Mouse (Mus musculus): ENCODE data around the gene Cryz. TPM values are rescaled to one million over a fixed set of nuclear protein-coding genes. Genes with fewer than 3 reads are reported as not detected.

The Cryz gene
- polyA plus RNA-seq, 1 experiment from 2014 or later, result 5.1 TPM

DNA sequence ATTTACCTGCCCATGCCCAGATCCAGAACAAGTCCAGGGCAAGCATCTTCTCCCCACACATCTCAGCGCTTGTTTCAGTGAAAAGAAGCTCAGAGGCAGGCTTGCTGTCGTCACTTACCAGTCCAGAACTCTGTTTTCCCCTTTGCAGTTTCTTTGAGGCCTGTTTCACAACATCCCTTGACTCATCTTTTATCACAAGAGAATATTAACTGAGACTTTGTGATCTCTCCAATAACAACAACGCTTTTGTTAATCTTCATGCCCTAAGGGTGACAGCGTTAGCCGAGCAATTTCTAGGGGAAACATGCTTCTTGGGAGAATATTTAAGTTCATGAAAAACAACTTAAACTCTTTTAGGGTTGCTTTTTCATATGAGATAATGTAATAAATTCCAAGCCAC is 59.2 kb downstream of the Cryz start:
- Histone ChIP-seq H3K27me3 (replicated peaks; ENCODE audit: insufficient read depth, low read length) (0 out of 2 replicates have a peak, but pooled peaks cover 4% of the 10 kb centered on the region), H3K4me2 (replicated peaks; ENCODE audit: low read depth, low read length) (no peak overlapping the region), H3K9me3 (ENCODE audit: low read length) (no peaks in the 10 kb centered on the region), H3K4me1 (ENCODE audit: insufficient read depth, low read depth, low read length) (no peaks in the 10 kb centered on the region), H3K4me3 (ENCODE audit: low read depth, low read length) (no peak overlapping the region), H3K27ac (ENCODE audit: low read length) (no peak overlapping the region), H3K36me3 (ENCODE audit: insufficient read depth, low read length) (no peaks in the 10 kb centered on the region), H3K9ac (replicated peaks; ENCODE audit: low read depth) (no peak overlapping the region)
- DNase-seq (ENCODE audit: low spot score), result no peak
- ATAC-seq, result no peak
- TF ChIP-seq EP300 (IDR thresholded peaks at IDR 0.05), result no peak
- no peak for TF ChIP-seq CTCF (IDR thresholded peaks at IDR 0.05)
- 76% methylated on average over 5 of the region's 5 CpGs for WGBS

DNA sequence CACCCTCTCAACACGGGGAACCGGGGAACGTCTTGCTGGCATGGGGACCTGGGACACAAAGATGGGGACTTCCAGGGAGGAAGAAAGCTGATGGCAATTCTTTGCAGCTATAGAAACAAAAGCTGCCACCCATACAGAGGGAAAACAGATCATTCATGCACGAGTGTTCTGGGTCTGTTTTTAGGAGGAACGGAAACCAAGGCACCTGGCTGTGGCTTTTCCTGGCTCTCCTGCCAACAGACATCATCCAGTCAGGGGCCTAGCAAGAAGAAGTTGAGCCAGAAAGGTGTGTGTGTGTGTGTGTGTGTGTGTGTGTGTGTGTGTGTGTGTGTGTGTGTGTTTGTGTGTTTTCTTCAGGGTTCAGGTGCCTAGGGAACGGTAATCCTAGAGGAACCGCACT is 67.0 kb downstream of the Cryz start, which contains the start of gene Erich3:
Erich3 (plus strand) TSS at position 315 of the 400 bp plus-strand sequence.
- ATAC-seq (no peak), DNase-seq (ENCODE audit: low spot score) (no peak)
- H3K36me3 ChIP-seq (ENCODE audit: insufficient read depth, low read length), result no peaks in the 10 kb centered on the region
- H3K4me1 ChIP-seq (ENCODE audit: insufficient read depth, low read depth, low read length), result no peaks in the 10 kb centered on the region
- no peaks in the 10 kb centered on the region for H3K9me3 ChIP-seq (ENCODE audit: low read length)
- H3K9ac ChIP-seq (replicated peaks; ENCODE audit: low read depth), result no peak within 1 kb of the TSS
- H3K27ac ChIP-seq (ENCODE audit: low read length), result no peak within 1 kb of the TSS
- H3K4me3 ChIP-seq (ENCODE audit: low read depth, low read length), result no peak within 1 kb of the TSS
- peak within 1 kb of the TSS; percentile 27; the same call in 1 of the 2 replicates for H3K4me2 ChIP-seq (replicated peaks; ENCODE audit: low read depth, low read length)
- TF ChIP-seq EP300 (IDR thresholded peaks at IDR 0.05), result no peak
- TF ChIP-seq CTCF (IDR thresholded peaks at IDR 0.05), result no peak
- WGBS, result 22% methylated on average over 7 of the region's 7 CpGs
- 0 out of 2 replicates have a peak, but pooled peaks cover 17% of the 10 kb centered on the region for H3K27me3 ChIP-seq (replicated peaks; ENCODE audit: insufficient read depth, low read length)

DNA sequence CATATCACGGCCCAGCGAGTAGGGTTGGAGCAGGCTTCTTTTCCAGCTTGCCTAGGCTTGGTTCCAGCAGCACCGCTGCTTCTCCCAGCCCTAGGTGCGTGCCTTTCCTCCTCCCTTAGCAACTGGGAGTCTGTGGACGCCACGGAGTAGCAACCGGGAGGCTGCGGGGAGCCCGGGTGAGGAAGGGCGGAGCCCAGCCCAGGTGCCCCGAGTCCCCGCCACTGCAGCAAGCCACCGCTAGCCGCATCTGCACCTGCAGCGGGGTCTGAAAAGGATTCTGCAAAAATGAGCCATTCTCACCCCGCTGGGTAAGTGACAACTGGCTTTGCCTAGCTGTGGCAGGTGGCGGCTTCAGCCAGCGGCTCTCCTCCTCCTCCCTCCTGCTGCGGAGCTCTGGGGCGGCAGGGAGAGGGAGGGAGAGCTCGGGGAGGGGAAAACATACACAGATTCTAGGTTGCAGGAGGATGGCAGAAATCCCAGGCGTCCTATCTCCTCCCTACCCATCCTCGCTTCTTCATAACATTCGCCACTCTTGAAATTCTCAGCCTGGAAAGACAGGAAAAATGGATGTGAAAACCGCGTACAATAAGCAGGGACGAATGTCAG is 67.6 kb downstream of the Cryz start:
- Histone ChIP-seq H3K4me1 (ENCODE audit: insufficient read depth, low read depth, low read length) (no peaks in the 10 kb centered on the region), H3K27ac (ENCODE audit: low read length) (no peak overlapping the region), H3K27me3 (replicated peaks; ENCODE audit: insufficient read depth, low read length) (0 out of 2 replicates have a peak, but pooled peaks cover 17% of the 10 kb centered on the region), H3K9me3 (ENCODE audit: low read length) (no peaks in the 10 kb centered on the region), H3K4me3 (ENCODE audit: low read depth, low read length) (no peak overlapping the region), H3K36me3 (ENCODE audit: insufficient read depth, low read length) (no peaks in the 10 kb centered on the region), H3K9ac (replicated peaks; ENCODE audit: low read depth) (no peak overlapping the region), H3K4me2 (replicated peaks; ENCODE audit: low read depth, low read length) (peak overlapping the region; percentile 27; the same call in 1 of the 2 replicates)
- ATAC-seq (peak; percentile 74), DNase-seq (ENCODE audit: low spot score) (peak; percentile 14)
- TF ChIP-seq EP300 (IDR thresholded peaks at IDR 0.05), result no peak
- WGBS, result 3% methylated on average over 22 of the region's 27 CpGs

DNA sequence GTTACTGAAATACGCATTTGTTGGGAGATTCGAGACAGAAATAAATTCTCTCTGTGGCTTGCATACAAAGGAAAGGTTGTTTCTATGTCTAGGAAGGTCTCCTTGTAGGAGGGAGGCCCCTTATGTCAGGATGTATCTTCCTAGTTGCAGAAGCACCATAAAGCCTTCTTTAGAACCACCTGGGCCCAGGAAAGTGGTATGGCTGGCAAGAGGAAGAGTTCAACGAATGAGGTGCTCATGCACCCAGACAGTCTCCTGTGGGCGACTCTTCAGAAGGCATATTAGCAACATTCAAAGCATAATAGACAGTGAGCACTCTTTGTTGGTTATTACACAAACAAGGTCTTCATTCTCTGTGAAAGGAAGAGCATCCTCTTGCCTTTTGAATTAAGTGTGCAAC is 68.1 kb downstream of the Cryz start:
- 41% methylated on average over 4 of the region's 4 CpGs for WGBS
- no peak for ATAC-seq
- no peak overlapping the region for H3K4me3 ChIP-seq (ENCODE audit: low read depth, low read length)
- no peak for TF ChIP-seq EP300 (IDR thresholded peaks at IDR 0.05)
- TF ChIP-seq CTCF (IDR thresholded peaks at IDR 0.05), result no peak
- 0 out of 2 replicates have a peak, but pooled peaks cover 17% of the 10 kb centered on the region for H3K27me3 ChIP-seq (replicated peaks; ENCODE audit: insufficient read depth, low read length)
- H3K9ac ChIP-seq (replicated peaks; ENCODE audit: low read depth), result no peak overlapping the region
- H3K36me3 ChIP-seq (ENCODE audit: insufficient read depth, low read length), result no peaks in the 10 kb centered on the region
- no peak overlapping the region for H3K4me2 ChIP-seq (replicated peaks; ENCODE audit: low read depth, low read length)
- no peaks in the 10 kb centered on the region for H3K4me1 ChIP-seq (ENCODE audit: insufficient read depth, low read depth, low read length)
- H3K9me3 ChIP-seq (ENCODE audit: low read length), result no peaks in the 10 kb centered on the region
- no peak overlapping the region for H3K27ac ChIP-seq (ENCODE audit: low read length)
- no peak for DNase-seq (ENCODE audit: low spot score)

DNA sequence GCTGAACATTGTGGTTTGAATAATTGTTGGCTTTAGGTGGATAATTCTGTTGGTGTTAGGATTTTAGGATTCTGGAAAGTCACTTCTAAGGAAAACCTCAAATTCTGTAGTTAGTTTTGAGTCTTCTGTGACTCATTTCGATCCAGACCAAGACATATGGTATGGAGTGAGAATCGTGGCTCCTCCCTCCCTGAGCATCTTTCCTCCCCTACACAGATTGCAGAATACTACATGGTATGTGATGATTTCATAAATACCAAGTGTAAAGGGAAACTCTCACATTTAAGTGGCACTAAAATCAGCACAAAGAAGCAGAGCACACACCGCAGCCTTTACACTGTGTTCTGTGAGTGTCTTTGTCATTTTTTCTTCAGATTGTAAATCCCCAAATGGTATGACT is 72.0 kb downstream of the Cryz start:
- Histone ChIP-seq H3K36me3 (ENCODE audit: insufficient read depth, low read length) (no peaks in the 10 kb centered on the region), H3K4me1 (ENCODE audit: insufficient read depth, low read depth, low read length) (no peaks in the 10 kb centered on the region), H3K9ac (replicated peaks; ENCODE audit: low read depth) (no peak overlapping the region), H3K27ac (ENCODE audit: low read length) (no peak overlapping the region), H3K4me3 (ENCODE audit: low read depth, low read length) (no peak overlapping the region), H3K9me3 (ENCODE audit: low read length) (no peaks in the 10 kb centered on the region), H3K27me3 (replicated peaks; ENCODE audit: insufficient read depth, low read length) (0 out of 2 replicates have a peak, but pooled peaks cover 11% of the 10 kb centered on the region), H3K4me2 (replicated peaks; ENCODE audit: low read depth, low read length) (no peak overlapping the region)
- no peak for DNase-seq (ENCODE audit: low spot score)
- TF ChIP-seq EP300 (IDR thresholded peaks at IDR 0.05) (no peak), CTCF (IDR thresholded peaks at IDR 0.05) (no peak)
- WGBS, result 78% methylated on average over 3 of the region's 3 CpGs
- ATAC-seq, result no peak

DNA sequence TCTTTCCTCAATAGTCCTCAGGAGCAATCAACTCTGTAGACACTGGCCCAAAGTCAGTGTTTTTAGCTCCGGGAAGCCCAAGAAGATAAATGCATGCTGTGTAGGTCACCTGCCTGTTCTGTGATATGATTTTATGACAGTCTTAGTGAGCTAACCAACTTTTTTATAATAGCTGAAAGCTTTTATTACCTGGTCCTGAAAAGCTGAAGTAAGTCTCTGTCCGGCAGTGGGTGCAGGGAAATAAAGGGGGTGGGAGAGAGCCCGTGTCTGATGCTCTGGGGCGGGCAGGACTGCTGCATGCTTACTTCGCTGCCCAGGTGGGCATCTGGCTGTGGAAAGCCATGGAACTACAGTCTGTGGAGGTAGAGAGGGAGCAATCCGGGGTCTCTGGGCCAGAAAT is 74.1 kb downstream of the Cryz start:
- Histone ChIP-seq H3K4me2 (replicated peaks; ENCODE audit: low read depth, low read length) (no peak overlapping the region), H3K4me1 (ENCODE audit: insufficient read depth, low read depth, low read length) (no peaks in the 10 kb centered on the region), H3K36me3 (ENCODE audit: insufficient read depth, low read length) (no peaks in the 10 kb centered on the region), H3K4me3 (ENCODE audit: low read depth, low read length) (no peak overlapping the region), H3K9ac (replicated peaks; ENCODE audit: low read depth) (no peak overlapping the region), H3K27me3 (replicated peaks; ENCODE audit: insufficient read depth, low read length) (no peaks in the 10 kb centered on the region), H3K9me3 (ENCODE audit: low read length) (no peaks in the 10 kb centered on the region), H3K27ac (ENCODE audit: low read length) (no peak overlapping the region)
- ATAC-seq (no peak), DNase-seq (ENCODE audit: low spot score) (no peak)
- TF ChIP-seq EP300 (IDR thresholded peaks at IDR 0.05) (no peak), CTCF (IDR thresholded peaks at IDR 0.05) (no peak)
- 85% methylated on average over 6 of the region's 6 CpGs for WGBS

Data from lung, postnatal 0 days (tissue).